ENCODE assay signal across 9 mouse cellular contexts in genomic region chr2:103900384-103900783, GRCm38 (mm10). TPM values are rescaled to one million over a fixed set of nuclear protein-coding genes. Genes with fewer than 3 reads are reported as not detected.
DNase-seq lines count a peak whose midpoint lies in the region; ATAC-seq lines count a peak whose summit lies in the region.
"Had no signal": no experiment of that assay in that cellular context is flagged by ENCODE, and none has a peak within 500 bp of the region (broad histone marks: within the 10 kb centered on the region; RNA-seq: fewer than 3 reads in every experiment).

No protein-coding gene starts in this region.

- no peak overlapping the region for H3K9ac ChIP-seq in hindbrain, embryonic 11.5 days (ENCODE audit: low read depth, low read length)
- no peak overlapping the region for H3K9ac ChIP-seq in neural tube, embryonic 15.5 days (replicated peaks)
- H3K9ac ChIP-seq: embryonic facial prominence, embryonic 12.5 days had no signal

- peaks cover 44% of the 10 kb centered on the region for H3K4me1 ChIP-seq in hindbrain, embryonic 10.5 days (replicated peaks)
- no peaks in the 10 kb centered on the region for H3K4me1 ChIP-seq in hindbrain, embryonic 11.5 days (replicated peaks; ENCODE audit: control insufficient read depth, insufficient read depth, low read length)
- H3K4me1 ChIP-seq in neural tube, embryonic 15.5 days, result peaks cover 9% of the 10 kb centered on the region
- H3K4me1 ChIP-seq: embryonic facial prominence, embryonic 12.5 days had no signal

- H3K4me3 ChIP-seq in hindbrain, embryonic 10.5 days, result no peak overlapping the region
- no peak overlapping the region for H3K4me3 ChIP-seq in hindbrain, embryonic 11.5 days (ENCODE audit: low read depth, low read length)
- no peak overlapping the region for H3K4me3 ChIP-seq in neural tube, embryonic 15.5 days (replicated peaks)
- H3K4me3 ChIP-seq: embryonic facial prominence, embryonic 12.5 days had no signal

- no peak for ATAC-seq in hindbrain, embryonic 11.5 days (ENCODE audit: low FRiP score)
- no peak for ATAC-seq in neural tube, embryonic 15.5 days (ENCODE audit: low FRiP score)

- 60% methylated on average over 5 of the region's 5 CpGs for WGBS in hindbrain, embryonic 10.5 days
- whole genome bisulfite sequencing in hindbrain, embryonic 11.5 days, result 65% methylated on average over 5 of the region's 5 CpGs
- 61% methylated on average over 5 of the region's 5 CpGs for whole genome bisulfite sequencing in neural tube, embryonic 15.5 days

- H3K9me3 ChIP-seq in hindbrain, embryonic 10.5 days, result no peaks in the 10 kb centered on the region
- no peaks in the 10 kb centered on the region for H3K9me3 ChIP-seq in hindbrain, embryonic 11.5 days (ENCODE audit: control insufficient read depth, low read length)
- no peaks in the 10 kb centered on the region for H3K9me3 ChIP-seq in neural tube, embryonic 15.5 days (replicated peaks)
- H3K9me3 ChIP-seq: embryonic facial prominence, embryonic 12.5 days had no signal

- H3K4me2 ChIP-seq in hindbrain, embryonic 11.5 days (replicated peaks; ENCODE audit: low read depth, low read length), result no peak overlapping the region
- H3K4me2 ChIP-seq in neural tube, embryonic 15.5 days, result no peak overlapping the region
- H3K4me2 ChIP-seq: embryonic facial prominence, embryonic 12.5 days had no signal

- DNase-seq in hindbrain, embryonic 10.5 days (ENCODE audit: low spot score), result no peak
- no peak for DNase-seq in hindbrain, embryonic 11.5 days (ENCODE audit: low spot score)
- peak; percentile 75 for DNase-seq in gastrocnemius, postnatal 25 days
- DNase-seq in kidney, postnatal 14 days, result peak; percentile 48
- peak; percentile 74 for DNase-seq in lung, postnatal 36 days
- no peak for DNase-seq in spleen, postnatal 36 days (ENCODE audit: low spot score in 2 of 2)
- DNase-seq in cerebellum, postnatal 25 days, result no peak

- no peaks in the 10 kb centered on the region for H3K27me3 ChIP-seq in hindbrain, embryonic 10.5 days (ENCODE audit: insufficient read depth, poor library complexity, severe bottlenecking)
- no peaks in the 10 kb centered on the region for H3K27me3 ChIP-seq in hindbrain, embryonic 11.5 days (ENCODE audit: control insufficient read depth, insufficient read depth, low read length)
- H3K27me3 ChIP-seq in neural tube, embryonic 15.5 days (replicated peaks), result no peaks in the 10 kb centered on the region
- H3K27me3 ChIP-seq: embryonic facial prominence, embryonic 12.5 days had no signal

- peak overlapping the region; percentile 36; the same call in 1 of the 2 replicates for H3K27ac ChIP-seq in hindbrain, embryonic 10.5 days
- H3K27ac ChIP-seq in hindbrain, embryonic 11.5 days (ENCODE audit: low read depth, low read length), result no peak overlapping the region
- H3K27ac ChIP-seq in neural tube, embryonic 15.5 days (replicated peaks), result no peak overlapping the region
- H3K27ac ChIP-seq: embryonic facial prominence, embryonic 12.5 days had no signal

- H3K36me3 ChIP-seq in hindbrain, embryonic 10.5 days, result no peaks in the 10 kb centered on the region
- no peaks in the 10 kb centered on the region for H3K36me3 ChIP-seq in hindbrain, embryonic 11.5 days (ENCODE audit: control insufficient read depth, insufficient read depth, low read length)
- no peaks in the 10 kb centered on the region for H3K36me3 ChIP-seq in neural tube, embryonic 15.5 days
- H3K36me3 ChIP-seq: embryonic facial prominence, embryonic 12.5 days had no signal

RNA-seq across cellular contexts. Expression of gene Lmo2, which starts 57.4 kb away (rescaled TPM):
- polyA plus RNA-seq in hindbrain, embryonic 10.5 days (2016; fragmentation: Nextera tagmentation; extraction: Ambion mirVana), result 15.8 and 21.2 TPM in 2 replicates
- 21.3 and 23.9 TPM in 2 replicates for polyA plus RNA-seq in hindbrain, embryonic 11.5 days (2014; fragmentation: Nextera tagmentation; extraction: Ambion mirVana)
- total RNA-seq in gastrocnemius, postnatal 25 days (2021), result 10 to 100 TPM in 1 of 2 experiments, 1 to 10 TPM in 1; 7.0 to 10.6 TPM
- 49.6 and 55.4 TPM in 2 replicates for polyA plus RNA-seq in neural tube, embryonic 15.5 days (2015; fragmentation: Nextera tagmentation; extraction: Ambion mirVana)

Comparison
In these comparisons a context has a peak if more than half of its experiments do, and no peak if none do; other contexts are left out.
1. DNase-seq: peak in gastrocnemius, postnatal 25 days (single experiment), kidney, postnatal 14 days (single experiment) and lung, postnatal 36 days (single experiment); none in hindbrain, embryonic 10.5 days (single experiment), hindbrain, embryonic 11.5 days (single experiment), spleen, postnatal 36 days (0 of 2) and cerebellum, postnatal 25 days (0 of 2).